9 mouse cellular contexts compared by ENCODE assay signal in genomic region chr1:158654571-158655205, GRCm38 (mm10).
DNase-seq lines count a peak whose midpoint lies in the region; ATAC-seq and TF ChIP-seq lines count a peak whose summit lies in the region.
"Had no signal": no experiment of that assay in that cellular context is flagged by ENCODE, and none has a peak within 500 bp of the region (broad histone marks: within the 10 kb centered on the region; RNA-seq: fewer than 3 reads in every experiment).

No protein-coding gene starts in this region.

- no peaks in the 10 kb centered on the region for H3K9me3 ChIP-seq in forebrain, embryonic 16.5 days (ENCODE audit: control insufficient read depth, low read length)
- H3K9me3 ChIP-seq in midbrain, embryonic 12.5 days = no peaks in the 10 kb centered on the region

- TF ChIP-seq POLR2A in kidney, adult 2 months (IDR thresholded peaks at IDR 0.05; ENCODE audit: low read depth, low read length) = no peak

- no peaks in the 10 kb centered on the region for H3K36me3 ChIP-seq in kidney, adult 2 months (ENCODE audit: control insufficient read depth, insufficient read depth, low read length)
- H3K36me3 ChIP-seq in forebrain, embryonic 16.5 days (ENCODE audit: control insufficient read depth, insufficient read depth) = peaks cover 13% of the 10 kb centered on the region
- H3K36me3 ChIP-seq in midbrain, embryonic 12.5 days = peaks cover 26% of the 10 kb centered on the region

- no peaks in the 10 kb centered on the region for H3K4me1 ChIP-seq in kidney, adult 2 months (ENCODE audit: control insufficient read depth, insufficient read depth, low read length)
- peaks cover 4% of the 10 kb centered on the region for H3K4me1 ChIP-seq in forebrain, embryonic 16.5 days (replicated peaks; ENCODE audit: control insufficient read depth, insufficient read depth, low read length)
- peaks cover 5% of the 10 kb centered on the region; the same call in 1 of the 2 replicates for H3K4me1 ChIP-seq in midbrain, embryonic 12.5 days

- peak; percentile 94 for ATAC-seq in forebrain, embryonic 16.5 days
- peak; percentile 76 for ATAC-seq in midbrain, embryonic 12.5 days (ENCODE audit: low FRiP score, low read depth)

- H3K27me3 ChIP-seq in kidney, adult 2 months (replicated peaks; ENCODE audit: control insufficient read depth, insufficient read depth, low read length) = no peaks in the 10 kb centered on the region
- H3K27me3 ChIP-seq in forebrain, embryonic 16.5 days (replicated peaks; ENCODE audit: control insufficient read depth, insufficient read depth, low read length) = no peaks in the 10 kb centered on the region
- H3K27me3 ChIP-seq in midbrain, embryonic 12.5 days = no peaks in the 10 kb centered on the region

- peak; percentile 19 for DNase-seq in kidney, adult 2 months
- no peak for DNase-seq in kidney, postnatal 25 days
- peak; percentile 36 for DNase-seq in Muller cell, postnatal 12 days (ENCODE audit: inconsistent ontology term)
- no peak for DNase-seq in urinary bladder, postnatal 36 days (ENCODE audit: low spot score in 2 of 2)
- DNase-seq in right cerebral cortex, adult 2 months (ENCODE audit: low spot score in 2 of 2) = no peak
- no peak for DNase-seq in gastrocnemius, adult 18-20 months (ENCODE audit: low spot score)

- H3K27ac ChIP-seq in kidney, adult 2 months (ENCODE audit: insufficient read depth, low read depth, low read length) = no peak overlapping the region
- peak overlapping the region; percentile 45; the same call in 1 of the 2 replicates for H3K27ac ChIP-seq in forebrain, embryonic 16.5 days (ENCODE audit: low read length)
- H3K27ac ChIP-seq in midbrain, embryonic 12.5 days (replicated peaks) = no peak overlapping the region
- H3K27ac ChIP-seq: liver, embryonic 14.5 days had no signal

- H3K4me3 ChIP-seq in kidney, adult 2 months (ENCODE audit: insufficient read depth, low read depth, low read length) = no peak overlapping the region
- H3K4me3 ChIP-seq in forebrain, embryonic 16.5 days (replicated peaks; ENCODE audit: low read length) = no peak overlapping the region
- no peak overlapping the region for H3K4me3 ChIP-seq in midbrain, embryonic 12.5 days

- WGBS in kidney, adult 2 months = 31% methylated on average over 3 of the region's 3 CpGs
- 50% methylated on average over 3 of the region's 3 CpGs for WGBS in forebrain, embryonic 16.5 days
- 45% methylated on average over 3 of the region's 3 CpGs for WGBS in midbrain, embryonic 12.5 days

- 0 out of 2 replicates have a peak, but pooled peaks have one; percentile 19 for TF ChIP-seq CTCF in kidney, adult 2 months (conservative IDR thresholded peaks at IDR 0.05; ENCODE audit: insufficient read depth, insufficient read length, low read depth, low read length)

- no peak overlapping the region for H3K9ac ChIP-seq in forebrain, embryonic 16.5 days (replicated peaks; ENCODE audit: low read depth, low read length)
- H3K9ac ChIP-seq in midbrain, embryonic 12.5 days (replicated peaks) = no peak overlapping the region
- H3K9ac ChIP-seq: liver, embryonic 14.5 days had no signal

- no peak overlapping the region for H3K4me2 ChIP-seq in forebrain, embryonic 16.5 days (ENCODE audit: low read length)
- H3K4me2 ChIP-seq in midbrain, embryonic 12.5 days (replicated peaks) = no peak overlapping the region

Comparison
In these comparisons a context has a peak if more than half of its experiments do, and no peak if none do; other contexts are left out.
1. DNase-seq: peak in kidney, adult 2 months (single experiment) and Muller cell, postnatal 12 days (single experiment); none in kidney, postnatal 25 days (0 of 2), urinary bladder, postnatal 36 days (0 of 2), right cerebral cortex, adult 2 months (0 of 2) and gastrocnemius, adult 18-20 months (single experiment).